Mouse (Mus musculus): Measurements from ENCODE around the gene C6. TPM values are rescaled to one million over a fixed set of nuclear protein-coding genes. Genes with fewer than 3 reads are reported as not detected.

Gene C6
- total RNA-seq (2021), result not detected
- long read RNA-seq, experiment 1, result 0 reads
- long read RNA-seq, experiment 2, result 0 reads

DNA sequence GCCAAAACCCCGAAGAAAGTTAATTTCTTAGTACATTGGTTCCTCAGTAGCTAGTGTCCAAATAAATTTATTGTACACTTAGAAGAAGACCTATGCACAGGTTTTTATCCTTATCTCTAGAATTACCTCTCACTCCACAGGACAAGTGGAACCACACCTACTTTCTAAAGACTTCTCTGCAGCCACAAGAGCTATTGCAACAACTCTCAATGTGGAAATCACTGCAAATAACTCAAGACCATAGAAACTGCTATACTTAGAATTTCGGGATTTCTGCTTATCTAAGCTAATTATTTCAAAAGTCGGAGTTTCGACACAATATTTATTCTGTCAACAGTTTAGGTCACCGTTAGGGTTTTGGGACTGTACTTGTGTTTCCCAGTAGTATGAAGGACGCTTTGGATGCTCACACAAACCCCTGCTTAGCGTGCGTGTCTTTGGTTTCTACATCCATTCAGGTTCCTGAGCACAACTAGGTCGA, at the start of gene C6:
Gene C6, plus strand, starts transcription at position 346 of the 481 bp plus-strand sequence.
- Histone ChIP-seq H3K27ac (no peak within 1 kb of the TSS), H3K4me3 (no peak within 1 kb of the TSS)
- DNase-seq (ENCODE audit: extremely low spot score in 1 of 2, low spot score in 2 of 2), result no peak
- TF ChIP-seq CTCF (IDR thresholded peaks at IDR 0.05), result no peak
- intact Hi-C loops (cut with DNase I), result no loop called here

GRCm38 (mm10) chr15:4697604-4698003, 29.4 kb upstream of the C6 start:
- Histone ChIP-seq H3K27ac (no peak overlapping the region), H3K4me3 (no peak overlapping the region)
- DNase-seq (ENCODE audit: extremely low spot score in 1 of 2, low spot score in 2 of 2), result no peak
- intact Hi-C loops (cut with DNase I), result no loop called here
- TF ChIP-seq CTCF (IDR thresholded peaks at IDR 0.05), result peak; percentile 8

DNA sequence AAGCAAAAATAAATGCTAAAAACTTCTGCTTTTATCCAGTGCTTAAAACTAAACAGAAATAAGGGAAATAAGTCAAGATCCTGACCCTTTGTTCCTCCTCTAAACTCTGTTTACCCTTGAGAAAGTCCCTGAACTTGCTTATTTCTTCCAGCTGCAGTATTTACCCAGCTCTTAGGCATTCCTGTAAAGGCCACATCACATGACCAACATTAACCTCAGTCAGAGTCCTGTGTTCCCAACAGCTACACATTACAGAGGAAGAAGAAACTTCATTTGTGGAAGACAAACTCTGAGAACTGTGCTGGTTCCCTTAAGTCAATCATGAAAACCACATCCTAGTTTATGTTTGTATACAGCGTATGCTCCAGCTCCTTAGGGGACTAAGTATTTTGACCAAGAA, 7.2 kb downstream of the C6 start:
- no peak for DNase-seq (ENCODE audit: extremely low spot score in 1 of 2, low spot score in 2 of 2)
- intact Hi-C loops (cut with DNase I), result no loop called here
- TF ChIP-seq CTCF (IDR thresholded peaks at IDR 0.05), result no peak
- H3K27ac ChIP-seq, result no peak overlapping the region
- H3K4me3 ChIP-seq, result no peak overlapping the region

GRCm38 (mm10) chr15:4734996-4735609, 8.1 kb downstream of the C6 start:
- TF ChIP-seq CTCF (IDR thresholded peaks at IDR 0.05), result no peak
- DNase-seq (ENCODE audit: extremely low spot score in 1 of 2, low spot score in 2 of 2), result no peak
- intact Hi-C loops (cut with DNase I), result no loop called here
- H3K4me3 ChIP-seq, result no peak overlapping the region
- no peak overlapping the region for H3K27ac ChIP-seq

DNA sequence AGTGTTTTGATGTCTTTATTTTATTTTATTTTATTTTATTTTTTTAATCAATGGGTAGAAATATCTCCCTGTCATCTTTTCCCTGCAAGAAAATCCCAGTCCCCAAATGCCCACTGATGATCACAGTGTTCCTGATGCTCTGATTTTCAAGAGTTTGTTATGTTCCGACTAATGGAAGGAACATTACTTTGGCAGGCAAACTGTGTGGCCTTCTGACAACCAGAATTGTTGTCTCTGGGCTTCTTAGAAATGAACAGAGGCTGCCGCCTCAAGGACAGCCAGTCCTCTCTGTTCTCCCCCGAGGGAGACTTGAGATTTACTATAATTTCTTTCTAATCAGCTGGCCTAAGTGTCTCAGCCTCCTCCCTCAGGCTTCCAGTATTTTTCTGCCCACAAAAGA, 20.7 kb downstream of the C6 start:
- no peak for DNase-seq (ENCODE audit: extremely low spot score in 1 of 2, low spot score in 2 of 2)
- intact Hi-C loops (cut with DNase I), result no loop called here
- Histone ChIP-seq H3K27ac (no peak overlapping the region), H3K4me3 (no peak overlapping the region)
- no peak for TF ChIP-seq CTCF (IDR thresholded peaks at IDR 0.05)

DNA sequence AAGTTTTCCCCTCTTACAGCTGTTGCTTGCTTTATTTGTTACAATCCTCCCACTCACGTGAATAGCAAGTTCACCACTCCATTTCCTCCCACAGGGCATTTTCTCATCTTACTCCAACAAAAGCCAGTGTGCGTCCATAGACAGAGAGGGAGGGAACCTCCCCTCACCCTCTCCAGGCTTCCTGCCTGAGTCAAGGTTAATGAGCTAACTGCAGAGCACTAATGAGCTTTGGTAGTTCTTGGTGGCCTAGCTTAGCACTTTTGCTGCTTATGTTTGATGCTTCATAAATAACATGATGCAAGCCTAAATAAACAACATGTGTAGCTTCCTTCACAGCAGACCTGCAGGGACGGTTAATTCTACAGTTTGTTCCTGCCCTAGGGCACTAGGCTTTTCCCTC, 63.4 kb downstream of the C6 start:
- intact Hi-C loops (cut with DNase I), result no loop called here
- TF ChIP-seq CTCF (IDR thresholded peaks at IDR 0.05), result no peak
- no peak for DNase-seq (ENCODE audit: extremely low spot score in 1 of 2, low spot score in 2 of 2)
- H3K27ac ChIP-seq, result no peak overlapping the region
- H3K4me3 ChIP-seq, result no peak overlapping the region

GRCm38 (mm10) chr15:4796861-4797260, 69.9 kb downstream of the C6 start:
- Histone ChIP-seq H3K4me3 (no peak overlapping the region), H3K27ac (no peak overlapping the region)
- no peak for DNase-seq (ENCODE audit: extremely low spot score in 1 of 2, low spot score in 2 of 2)
- intact Hi-C loops (cut with DNase I), result no loop called here
- TF ChIP-seq CTCF (IDR thresholded peaks at IDR 0.05), result no peak

DNA sequence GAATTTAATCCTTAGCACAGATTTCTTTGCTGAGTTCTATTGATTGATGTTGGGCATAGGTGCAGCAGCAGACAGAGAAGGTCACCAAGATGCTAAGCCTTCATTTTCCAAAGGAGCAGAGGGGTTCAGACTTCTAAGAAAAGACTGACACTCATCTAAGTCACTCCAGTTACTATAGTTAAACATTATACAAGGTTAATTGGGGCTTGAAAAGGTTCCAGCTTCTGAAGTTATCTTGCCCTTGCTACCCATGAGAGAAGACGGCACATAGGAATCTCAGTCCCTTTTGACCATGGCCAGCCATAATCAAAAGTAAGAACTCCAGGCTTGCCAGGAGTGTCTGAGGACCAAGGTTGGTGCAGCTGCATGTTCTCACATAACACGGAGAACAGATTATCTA, 77.3 kb downstream of the C6 start:
- Histone ChIP-seq H3K4me3 (no peak overlapping the region), H3K27ac (no peak overlapping the region)
- no peak for TF ChIP-seq CTCF (IDR thresholded peaks at IDR 0.05)
- no peak for DNase-seq (ENCODE audit: extremely low spot score in 1 of 2, low spot score in 2 of 2)
- intact Hi-C loops (cut with DNase I), result no loop called here

DNA sequence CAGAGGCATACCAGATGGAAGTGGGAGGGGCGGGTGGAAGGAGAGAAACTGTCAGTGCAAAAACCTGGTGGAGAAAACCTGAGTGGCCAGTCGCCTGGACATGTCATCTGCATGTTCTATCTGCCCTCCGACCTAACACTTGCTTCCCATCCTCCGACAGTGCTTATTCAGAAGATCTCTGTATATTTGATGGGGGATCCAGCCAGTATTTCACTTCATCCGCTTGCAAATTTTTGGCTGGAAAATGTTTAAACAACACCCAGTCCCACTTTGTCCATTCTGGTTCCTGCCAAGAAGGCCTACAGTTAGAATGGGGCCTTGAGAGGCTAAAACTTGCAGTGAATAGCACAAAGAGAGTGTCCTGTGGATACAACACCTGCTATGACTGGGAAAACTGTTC, 81.2 kb downstream of the C6 start:
- no peak for DNase-seq (ENCODE audit: extremely low spot score in 1 of 2, low spot score in 2 of 2)
- Histone ChIP-seq H3K4me3 (no peak overlapping the region), H3K27ac (no peak overlapping the region)
- TF ChIP-seq CTCF (IDR thresholded peaks at IDR 0.05), result no peak
- intact Hi-C loops (cut with DNase I), result no loop called here

GRCm38 (mm10) chr15:4814976-4815375, 88.0 kb downstream of the C6 start:
- TF ChIP-seq CTCF (IDR thresholded peaks at IDR 0.05), result no peak

GRCm38 (mm10) chr15:4815711-4816110, 88.7 kb downstream of the C6 start:
- TF ChIP-seq CTCF (IDR thresholded peaks at IDR 0.05), result no peak
- peak; percentile 10 to 15 for DNase-seq (ENCODE audit: extremely low spot score in 1 of 2, low spot score in 2 of 2)
- intact Hi-C loops (cut with DNase I), result no loop called here
- Histone ChIP-seq H3K27ac (no peak overlapping the region), H3K4me3 (no peak overlapping the region)

More at GRCm38 (mm10) chr15:4814976-4815375, 88.0 kb downstream of the C6 start:
- intact Hi-C loops (cut with DNase I), result no loop called here
- DNase-seq (ENCODE audit: extremely low spot score in 1 of 2, low spot score in 2 of 2), result no peak
- no peak overlapping the region for H3K4me3 ChIP-seq
- H3K27ac ChIP-seq, result no peak overlapping the region

- Histone ChIP-seq H3K4me3 (no peak overlapping the region), H3K27ac (no peak overlapping the region)
- no peak for TF ChIP-seq CTCF (IDR thresholded peaks at IDR 0.05)
- no peak for DNase-seq (ENCODE audit: extremely low spot score in 1 of 2, low spot score in 2 of 2)
- intact Hi-C loops (cut with DNase I), result no loop called here
Observed at GRCm38 (mm10) chr15:4816752-4817493, 89.9 kb downstream of the C6 start.

DNA sequence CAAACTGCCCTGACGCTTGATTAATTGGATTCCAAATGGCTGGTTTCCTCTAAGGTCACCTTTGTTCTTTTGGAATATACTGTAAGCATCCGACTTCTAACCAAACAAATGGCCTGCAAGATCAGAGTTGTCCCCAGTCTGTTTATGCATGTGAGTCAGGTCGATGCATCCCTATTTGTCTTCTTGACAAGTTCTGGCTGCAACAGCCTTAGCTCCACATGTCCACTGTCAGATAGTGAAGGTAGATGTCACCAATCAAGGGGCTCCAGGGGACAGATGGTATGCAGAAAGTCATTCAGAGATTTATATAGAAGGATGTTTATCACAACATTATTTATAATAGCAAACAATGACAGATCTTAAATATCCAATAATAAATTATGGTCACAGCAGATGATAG, 91.5 kb downstream of the C6 start:
- Histone ChIP-seq H3K27ac (no peak overlapping the region), H3K4me3 (no peak overlapping the region)
- DNase-seq (ENCODE audit: extremely low spot score in 1 of 2, low spot score in 2 of 2), result no peak
- intact Hi-C loops (cut with DNase I), result no loop called here
- TF ChIP-seq CTCF (IDR thresholded peaks at IDR 0.05), result no peak
